ENCODE assay signal across 7 mouse cellular contexts in the genomic region with DNA sequence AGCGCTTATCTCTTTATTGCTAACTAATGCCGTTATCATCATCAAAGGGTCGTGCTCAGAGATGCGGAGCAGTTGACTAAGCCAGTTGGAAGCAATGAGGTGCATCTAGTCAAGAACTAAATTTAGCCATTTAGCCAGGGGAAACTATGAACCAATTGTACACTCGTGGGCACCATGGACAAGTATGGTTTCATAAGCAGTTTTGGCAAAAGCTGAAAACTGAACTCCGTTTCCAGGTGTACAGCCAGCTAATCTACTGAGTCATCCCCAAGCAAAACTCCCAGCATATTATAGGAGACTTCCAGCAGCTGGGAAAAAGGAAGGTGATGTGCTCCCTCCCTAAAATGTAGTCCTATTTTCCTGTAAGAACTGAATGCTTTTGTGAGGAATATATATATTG. TPM values are rescaled to one million over a fixed set of nuclear protein-coding genes. Genes with fewer than 3 reads are reported as not detected.
DNase-seq lines count a peak whose midpoint lies in the region; ATAC-seq and TF ChIP-seq lines count a peak whose summit lies in the region.

No protein-coding gene starts in this region.

- TF ChIP-seq POLR2A in lung, adult 2 months (IDR thresholded peaks at IDR 0.05; ENCODE audit: borderline replicate concordance, extremely low read depth, low read depth, low read length) = no peak

- no peak for ATAC-seq in lung, postnatal 0 days
- ATAC-seq in forebrain, embryonic 11.5 days (replicated peaks; ENCODE audit: low FRiP score) = no peak
- ATAC-seq in limb, embryonic 15.5 days (ENCODE audit: insufficient number of reproducible peaks, low FRiP score, low TSS enrichment, low read depth) = no peak
- no peak for ATAC-seq in stomach, postnatal 0 days (ENCODE audit: low FRiP score, low TSS enrichment)

- H3K9me3 ChIP-seq in lung, postnatal 0 days (ENCODE audit: low read length) = no peaks in the 10 kb centered on the region
- no peaks in the 10 kb centered on the region for H3K9me3 ChIP-seq in forebrain, embryonic 11.5 days (ENCODE audit: control insufficient read depth, low read length)
- no peaks in the 10 kb centered on the region for H3K9me3 ChIP-seq in limb, embryonic 15.5 days
- no peaks in the 10 kb centered on the region for H3K9me3 ChIP-seq in stomach, postnatal 0 days (ENCODE audit: control insufficient read depth, low read length)

- peak overlapping the region; percentile 67 for H3K4me3 ChIP-seq in lung, postnatal 0 days (ENCODE audit: low read depth, low read length)
- no peak overlapping the region for H3K4me3 ChIP-seq in lung, adult 2 months (replicated peaks; ENCODE audit: extremely low read depth, low read depth, low read length)
- peak overlapping the region; percentile 72; the same call in 1 of the 2 replicates for H3K4me3 ChIP-seq in forebrain, embryonic 11.5 days (ENCODE audit: low read depth, low read length)
- peak overlapping the region; percentile 90 for H3K4me3 ChIP-seq in limb, embryonic 15.5 days
- H3K4me3 ChIP-seq in stomach, postnatal 0 days (ENCODE audit: low read depth, low read length) = no peak overlapping the region

- H3K4me2 ChIP-seq in lung, postnatal 0 days (replicated peaks; ENCODE audit: low read depth, low read length) = peak overlapping the region; percentile 92
- H3K4me2 ChIP-seq in forebrain, embryonic 11.5 days (ENCODE audit: low read depth, low read length, severe bottlenecking) = peak overlapping the region; percentile 98
- H3K4me2 ChIP-seq in limb, embryonic 15.5 days = peak overlapping the region; percentile 96
- peak overlapping the region; percentile 98 for H3K4me2 ChIP-seq in stomach, postnatal 0 days (replicated peaks; ENCODE audit: low read depth)

- H3K27me3 ChIP-seq in lung, postnatal 0 days (replicated peaks; ENCODE audit: insufficient read depth, low read length) = no peaks in the 10 kb centered on the region
- H3K27me3 ChIP-seq in forebrain, embryonic 11.5 days (ENCODE audit: control insufficient read depth, insufficient read depth, low read length) = no peaks in the 10 kb centered on the region; the same call in 1 of the 2 replicates
- peaks cover 11% of the 10 kb centered on the region; the same call in 1 of the 2 replicates for H3K27me3 ChIP-seq in limb, embryonic 15.5 days
- H3K27me3 ChIP-seq in stomach, postnatal 0 days (ENCODE audit: control insufficient read depth, insufficient read depth, low read length) = no peaks in the 10 kb centered on the region

- H3K9ac ChIP-seq in lung, postnatal 0 days (replicated peaks; ENCODE audit: low read depth) = peak overlapping the region; percentile 26; the same call in 1 of the 2 replicates
- H3K9ac ChIP-seq in forebrain, embryonic 11.5 days (ENCODE audit: low read length) = no peak overlapping the region
- H3K9ac ChIP-seq in limb, embryonic 15.5 days = no peak overlapping the region
- H3K9ac ChIP-seq in stomach, postnatal 0 days (ENCODE audit: low read length) = no peak overlapping the region

- no peak for DNase-seq in lung, postnatal 0 days (ENCODE audit: low spot score)
- DNase-seq in lung, adult 2 months = no peak
- DNase-seq in forebrain, embryonic 11.5 days (ENCODE audit: low spot score) = no peak
- no peak for DNase-seq in stomach, postnatal 0 days (ENCODE audit: low spot score)
- DNase-seq in testis, postnatal 14 days (ENCODE audit: low spot score) = no peak
- no peak for DNase-seq in frontal cortex, postnatal 14 days (ENCODE audit: low spot score in 2 of 2)

- no peaks in the 10 kb centered on the region for H3K36me3 ChIP-seq in lung, postnatal 0 days (ENCODE audit: insufficient read depth, low read length)
- H3K36me3 ChIP-seq in forebrain, embryonic 11.5 days (ENCODE audit: control insufficient read depth, insufficient read depth, low read length) = 0 out of 2 replicates have a peak, but pooled peaks cover under 1% of the 10 kb centered on the region
- H3K36me3 ChIP-seq in limb, embryonic 15.5 days = no peaks in the 10 kb centered on the region
- no peaks in the 10 kb centered on the region for H3K36me3 ChIP-seq in stomach, postnatal 0 days (ENCODE audit: control insufficient read depth, insufficient read depth, low read length)

- no peak for TF ChIP-seq EP300 in lung, postnatal 0 days (IDR thresholded peaks at IDR 0.05)
- no peak for TF ChIP-seq EP300 in stomach, postnatal 0 days (optimal IDR thresholded peaks at IDR 0.05)

- peaks cover 19% of the 10 kb centered on the region for H3K4me1 ChIP-seq in lung, postnatal 0 days (ENCODE audit: insufficient read depth, low read depth, low read length)
- H3K4me1 ChIP-seq in lung, adult 2 months (ENCODE audit: control insufficient read depth, insufficient read depth, low read length) = peaks cover 23% of the 10 kb centered on the region
- peaks cover 13% of the 10 kb centered on the region for H3K4me1 ChIP-seq in forebrain, embryonic 11.5 days (replicated peaks; ENCODE audit: control insufficient read depth, insufficient read depth, low read length)
- peaks cover 37% of the 10 kb centered on the region for H3K4me1 ChIP-seq in limb, embryonic 15.5 days
- peaks cover 10% of the 10 kb centered on the region for H3K4me1 ChIP-seq in stomach, postnatal 0 days (replicated peaks; ENCODE audit: control insufficient read depth, insufficient read depth)

- 24% methylated on average over 6 of the region's 6 CpGs for WGBS in lung, postnatal 0 days
- WGBS in lung, adult 2 months = 20% methylated on average over 6 of the region's 6 CpGs
- WGBS in forebrain, embryonic 11.5 days = 48% methylated on average over 6 of the region's 6 CpGs
- 28% methylated on average over 6 of the region's 6 CpGs for WGBS in limb, embryonic 15.5 days
- WGBS in stomach, postnatal 0 days = 26% methylated on average over 6 of the region's 6 CpGs

- TF ChIP-seq CTCF in lung, postnatal 0 days (IDR thresholded peaks at IDR 0.05) = no peak
- TF ChIP-seq CTCF in lung, adult 2 months (IDR thresholded peaks at IDR 0.05; ENCODE audit: insufficient read depth, low read length) = no peak
- TF ChIP-seq CTCF in stomach, postnatal 0 days (IDR thresholded peaks at IDR 0.05; ENCODE audit: low read depth) = no peak

- no peak overlapping the region for H3K27ac ChIP-seq in lung, postnatal 0 days (ENCODE audit: low read length)
- no peak overlapping the region for H3K27ac ChIP-seq in forebrain, embryonic 11.5 days (ENCODE audit: low read depth, low read length)
- H3K27ac ChIP-seq in limb, embryonic 15.5 days = no peak overlapping the region
- H3K27ac ChIP-seq in stomach, postnatal 0 days (replicated peaks) = no peak overlapping the region

RNA-seq across cellular contexts. Expression of a gene that starts 0.8 kb away (rescaled TPM):
- 7.2 and 9.3 TPM in 2 replicates for polyA plus RNA-seq in lung, postnatal 0 days (2015; fragmentation: Nextera tagmentation; extraction: Ambion mirVana)
- 41.3 and 46.5 TPM in 2 replicates for polyA plus RNA-seq in lung, adult 2 months (2012; rRNA removed)
- polyA plus RNA-seq in forebrain, embryonic 11.5 days (2014; fragmentation: Nextera tagmentation; extraction: Ambion mirVana) = 31.3 and 35.1 TPM in 2 replicates
- 13.1 and 16.8 TPM in 2 replicates for polyA plus RNA-seq in limb, embryonic 15.5 days (2015; fragmentation: Nextera tagmentation; extraction: Ambion mirVana)
- 4.5 and 5.1 TPM in 2 replicates for polyA plus RNA-seq in stomach, postnatal 0 days (2015; fragmentation: Nextera tagmentation; extraction: Ambion mirVana)

RNA-seq across cellular contexts. Expression of a gene that starts 20.0 kb away (rescaled TPM):
- polyA plus RNA-seq in lung, postnatal 0 days (2015; fragmentation: Nextera tagmentation; extraction: Ambion mirVana) = 18.7 and 23.8 TPM in 2 replicates
- 12.1 and 16.7 TPM in 2 replicates for polyA plus RNA-seq in lung, adult 2 months (2012; rRNA removed)
- polyA plus RNA-seq in forebrain, embryonic 11.5 days (2014; fragmentation: Nextera tagmentation; extraction: Ambion mirVana) = 22.5 and 24.6 TPM in 2 replicates
- 39.8 and 40.9 TPM in 2 replicates for polyA plus RNA-seq in limb, embryonic 15.5 days (2015; fragmentation: Nextera tagmentation; extraction: Ambion mirVana)
- polyA plus RNA-seq in stomach, postnatal 0 days (2015; fragmentation: Nextera tagmentation; extraction: Ambion mirVana) = 65.4 and 66.3 TPM in 2 replicates

RNA-seq across cellular contexts. Expression of a gene that starts 25.3 kb away (rescaled TPM):
- 8.5 and 9.2 TPM in 2 replicates for polyA plus RNA-seq in lung, postnatal 0 days (2015; fragmentation: Nextera tagmentation; extraction: Ambion mirVana)
- polyA plus RNA-seq in lung, adult 2 months (2012; rRNA removed) = 5.4 and 7.5 TPM in 2 replicates
- 74.6 and 89.6 TPM in 2 replicates for polyA plus RNA-seq in forebrain, embryonic 11.5 days (2014; fragmentation: Nextera tagmentation; extraction: Ambion mirVana)
- polyA plus RNA-seq in limb, embryonic 15.5 days (2015; fragmentation: Nextera tagmentation; extraction: Ambion mirVana) = 92.6 and 95.8 TPM in 2 replicates
- polyA plus RNA-seq in stomach, postnatal 0 days (2015; fragmentation: Nextera tagmentation; extraction: Ambion mirVana) = 30.9 and 32.5 TPM in 2 replicates

RNA-seq across cellular contexts. Expression of a gene that starts 43.0 kb away (rescaled TPM):
- polyA plus RNA-seq in lung, postnatal 0 days (2015; fragmentation: Nextera tagmentation; extraction: Ambion mirVana) = 7.9 and 9.1 TPM in 2 replicates
- polyA plus RNA-seq in lung, adult 2 months (2012; rRNA removed) = 60.0 and 65.3 TPM in 2 replicates
- 1.2 and 1.3 TPM in 2 replicates for polyA plus RNA-seq in forebrain, embryonic 11.5 days (2014; fragmentation: Nextera tagmentation; extraction: Ambion mirVana)
- polyA plus RNA-seq in limb, embryonic 15.5 days (2015; fragmentation: Nextera tagmentation; extraction: Ambion mirVana) = 2.0 and 2.7 TPM in 2 replicates
- 16.1 and 17.5 TPM in 2 replicates for polyA plus RNA-seq in stomach, postnatal 0 days (2015; fragmentation: Nextera tagmentation; extraction: Ambion mirVana)

RNA-seq across cellular contexts. Expression of a gene that starts 53.2 kb away (rescaled TPM):
- 109 and 110 TPM in 2 replicates for polyA plus RNA-seq in lung, postnatal 0 days (2015; fragmentation: Nextera tagmentation; extraction: Ambion mirVana)
- 43.4 and 46.7 TPM in 2 replicates for polyA plus RNA-seq in lung, adult 2 months (2012; rRNA removed)
- polyA plus RNA-seq in forebrain, embryonic 11.5 days (2014; fragmentation: Nextera tagmentation; extraction: Ambion mirVana) = 273 and 285 TPM in 2 replicates
- polyA plus RNA-seq in limb, embryonic 15.5 days (2015; fragmentation: Nextera tagmentation; extraction: Ambion mirVana) = 178 and 185 TPM in 2 replicates
- polyA plus RNA-seq in stomach, postnatal 0 days (2015; fragmentation: Nextera tagmentation; extraction: Ambion mirVana) = 134 and 135 TPM in 2 replicates

Comparison
In these comparisons a context has a peak if more than half of its experiments do, and no peak if none do; other contexts are left out.
1. H3K4me3 ChIP-seq: peak in lung, postnatal 0 days (single experiment), forebrain, embryonic 11.5 days (single experiment) and limb, embryonic 15.5 days (single experiment); none in lung, adult 2 months (single experiment) and stomach, postnatal 0 days (single experiment).
2. Peak in every context shown above with its lines, with median percentiles within 50 percentile points of each other: H3K4me2 ChIP-seq.